Mouse (Mus musculus) hindbrain, embryonic 15.5 days (tissue): ENCODE measurements at regions not wholly inside any gene's neighbourhood (a gene's known extent, or its start where the extent isn't known, plus 50 kb on each side); places are given as distances from the start of the nearest gene placed in this dataset.

Source experiments
- ATAC-seq: fragments of 200-750 bp; cut with Nextera tagmentation; 2 replicates; pipeline ENCODE4 v1.8.0; 2017; ENCODE audit warnings: low read depth, moderate number of reproducible peaks, moderate TSS enrichment; ENCODE audit not compliant: low FRiP score
- H3K27ac ChIP-seq: fragments of 300-500 bp; sonication (generic); replicated peaks from 2 replicates; pipeline ENCODE4 v1.5.1; 2015; ENCODE audit warnings: mild to moderate bottlenecking, inconsistent platforms
- H3K27me3 ChIP-seq: fragments of 300-500 bp; sonication (generic); 2 replicates; pipeline ENCODE4 v1.6.1; 2015; ENCODE audit warnings: control low read depth, inconsistent platforms
- H3K36me3 ChIP-seq: fragments of 300-500 bp; sonication (generic); 2 replicates; pipeline ENCODE4 v1.6.1; 2015; ENCODE audit warnings: control low read depth, inconsistent platforms
- H3K4me1 ChIP-seq: fragments of 300-500 bp; sonication (generic); replicated peaks from 2 replicates; pipeline ENCODE4 v1.6.1; 2015; ENCODE audit warnings: control low read depth, inconsistent platforms
- H3K4me2 ChIP-seq: fragments of 300-500 bp; sonication (generic); 2 replicates; pipeline ENCODE4 v1.6.1; 2015; ENCODE audit warnings: moderate library complexity, mild to moderate bottlenecking, inconsistent platforms
- H3K4me3 ChIP-seq: fragments of 300-500 bp; sonication (generic); 2 replicates; pipeline ENCODE4 v1.5.1; 2015; ENCODE audit warnings: mild to moderate bottlenecking, inconsistent platforms
- H3K9ac ChIP-seq: fragments of 300-500 bp; sonication (generic); 2 replicates; pipeline ENCODE4 v1.6.1; 2015; ENCODE audit warnings: inconsistent platforms
- H3K9me3 ChIP-seq: fragments of 300-500 bp; sonication (generic); 2 replicates; pipeline ENCODE4 v1.6.1; 2016; ENCODE audit warnings: control low read depth, inconsistent platforms
- WGBS: fragments of 180-500 bp; shearing (Covaris S2); methylation state at CpG from one replicate; pipeline ENCODE4 v1.1.7; 2015; 5-methylcytosine and 5-hydroxymethylcytosine counted together

DNA sequence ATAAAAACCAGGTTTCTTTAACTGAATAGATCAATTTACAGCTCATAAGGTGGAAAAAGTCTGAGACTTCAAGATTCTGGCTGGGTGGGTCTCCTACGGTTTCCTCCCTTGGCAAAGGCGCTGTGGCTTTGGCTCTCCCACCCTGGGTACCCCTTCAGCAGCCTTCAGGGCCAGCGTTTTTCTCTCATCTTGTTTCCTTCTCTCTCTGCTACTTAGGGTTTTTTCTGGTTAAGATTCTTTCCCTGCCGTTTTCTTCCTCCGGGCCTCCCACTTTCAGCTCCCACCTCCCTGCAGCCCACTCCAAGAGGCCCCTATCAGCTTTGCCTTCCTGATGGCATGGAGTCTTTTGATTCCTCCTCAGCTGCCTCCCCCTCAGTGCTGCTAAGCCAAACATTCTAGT lies 463.0 kb downstream of the Ccdc171 start:
- Histone ChIP-seq H3K36me3 (no peaks in the 10 kb centered on the region), H3K4me3 (no peak overlapping the region), H3K4me1 (0 out of 2 replicates have a peak, but pooled peaks cover 3% of the 10 kb centered on the region), H3K9ac (no peak overlapping the region), H3K27me3 (no peaks in the 10 kb centered on the region), H3K4me2 (no peak overlapping the region), H3K27ac (no peak overlapping the region), H3K9me3 (no peaks in the 10 kb centered on the region)
- no peak for ATAC-seq
- WGBS: 57% methylated on average over 5 of the region's 5 CpGs

DNA sequence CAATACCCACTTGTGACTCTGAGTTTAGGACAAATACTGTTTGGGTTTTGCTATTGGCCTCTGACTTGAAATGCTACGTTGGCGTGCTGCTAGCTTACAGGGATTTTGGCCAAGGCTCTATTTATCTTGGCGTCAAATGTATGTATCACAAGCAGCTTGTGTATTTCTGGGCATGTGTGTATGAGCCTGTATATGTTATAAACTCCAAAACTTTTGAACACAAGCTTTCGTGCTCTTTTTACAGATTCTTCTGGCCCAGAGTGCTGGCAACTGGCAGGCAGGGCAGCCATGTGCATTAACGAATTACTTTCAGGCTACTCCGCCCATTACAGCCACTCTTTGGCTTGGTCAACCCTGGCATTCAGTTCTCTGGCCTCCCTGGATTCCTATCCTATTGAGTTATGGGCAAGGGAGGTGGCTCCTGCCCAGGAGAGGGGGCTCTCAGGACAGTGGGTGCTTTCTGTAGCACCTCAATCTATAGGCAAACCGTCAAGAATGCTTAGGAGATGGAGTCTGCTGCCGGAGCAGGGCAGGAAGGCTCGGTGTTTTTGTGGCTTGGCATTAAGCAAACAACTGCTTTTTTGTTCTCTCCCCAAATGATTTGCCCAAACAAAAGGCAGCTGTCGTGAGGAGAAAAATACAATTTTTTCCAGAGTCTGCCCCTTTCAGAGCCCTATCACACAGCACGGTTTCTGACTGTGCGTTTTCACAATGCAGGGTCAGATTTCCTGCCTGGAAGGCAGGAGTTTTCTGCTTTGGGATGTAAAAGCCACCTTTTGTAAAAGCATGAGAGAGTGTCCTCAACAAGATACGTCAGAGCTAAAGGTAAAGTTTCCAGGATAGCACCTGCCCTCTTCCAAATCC lies 465.0 kb downstream of the Ccdc171 start:
- no peaks in the 10 kb centered on the region for H3K9me3 ChIP-seq
- no peak for ATAC-seq
- H3K36me3 ChIP-seq: no peaks in the 10 kb centered on the region
- H3K4me3 ChIP-seq: no peak overlapping the region
- H3K9ac ChIP-seq: no peak overlapping the region
- H3K4me1 ChIP-seq: 0 out of 2 replicates have a peak, but pooled peaks cover 3% of the 10 kb centered on the region
- H3K27me3 ChIP-seq: no peaks in the 10 kb centered on the region
- H3K27ac ChIP-seq: no peak overlapping the region
- no peak overlapping the region for H3K4me2 ChIP-seq
- WGBS: 39% methylated on average over 13 of the region's 13 CpGs

DNA sequence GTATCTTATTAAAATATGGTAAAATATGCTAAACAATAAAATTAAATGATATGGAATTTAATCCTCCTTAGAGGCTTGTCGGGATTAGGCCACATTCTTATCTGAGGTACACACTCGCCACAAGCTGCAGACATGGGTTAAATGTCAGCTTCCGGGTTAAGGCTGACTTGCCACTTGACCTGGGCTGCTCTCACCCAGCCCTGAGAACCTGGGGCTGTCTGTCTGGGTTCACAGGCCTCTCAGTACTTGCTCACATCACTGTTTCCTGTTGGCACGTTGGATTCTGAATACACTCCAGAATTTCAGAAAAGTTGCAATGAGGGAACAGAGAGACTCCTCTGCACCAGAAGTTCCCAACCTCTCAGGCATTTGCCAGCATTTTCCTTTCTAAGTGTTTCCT lies 465.9 kb downstream of the Ccdc171 start:
- no peak overlapping the region for H3K4me3 ChIP-seq
- ATAC-seq: no peak
- no peak overlapping the region for H3K27ac ChIP-seq
- H3K4me1 ChIP-seq: 0 out of 2 replicates have a peak, but pooled peaks cover 3% of the 10 kb centered on the region
- no peak overlapping the region for H3K4me2 ChIP-seq
- no peaks in the 10 kb centered on the region for H3K27me3 ChIP-seq
- no peaks in the 10 kb centered on the region for H3K36me3 ChIP-seq
- 59% methylated on average over 4 of the region's 4 CpGs for WGBS
- no peaks in the 10 kb centered on the region for H3K9me3 ChIP-seq
- no peak overlapping the region for H3K9ac ChIP-seq

DNA sequence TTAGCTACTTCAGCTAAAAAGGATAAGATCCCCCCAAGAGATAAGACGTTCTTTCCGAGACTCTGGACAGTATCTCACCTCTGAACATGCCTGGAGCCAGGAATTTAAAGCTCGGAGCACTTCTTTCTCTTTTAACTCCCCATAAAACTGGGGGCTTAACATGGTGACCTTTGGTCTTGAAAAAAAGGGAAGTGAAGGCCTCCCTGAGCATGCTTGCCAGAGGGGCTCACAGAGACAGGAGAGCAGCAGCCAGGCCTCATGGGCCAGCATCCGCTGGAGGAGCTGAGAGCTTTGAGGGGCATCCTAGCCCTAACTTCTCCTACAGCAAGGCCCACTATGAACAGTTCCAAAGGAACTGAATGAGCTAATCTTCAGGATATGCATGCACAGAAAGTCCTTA lies 471.7 kb downstream of the Ccdc171 start:
- H3K9ac ChIP-seq: no peak overlapping the region
- no peak overlapping the region for H3K4me3 ChIP-seq
- no peak overlapping the region for H3K4me2 ChIP-seq
- peaks cover 4% of the 10 kb centered on the region; the same call in 1 of the 2 replicates for H3K4me1 ChIP-seq
- H3K27me3 ChIP-seq: no peaks in the 10 kb centered on the region
- H3K9me3 ChIP-seq: no peaks in the 10 kb centered on the region
- H3K27ac ChIP-seq: no peak overlapping the region
- H3K36me3 ChIP-seq: no peaks in the 10 kb centered on the region
- WGBS: 80% methylated on average over 4 of the region's 4 CpGs
- ATAC-seq: no peak

DNA sequence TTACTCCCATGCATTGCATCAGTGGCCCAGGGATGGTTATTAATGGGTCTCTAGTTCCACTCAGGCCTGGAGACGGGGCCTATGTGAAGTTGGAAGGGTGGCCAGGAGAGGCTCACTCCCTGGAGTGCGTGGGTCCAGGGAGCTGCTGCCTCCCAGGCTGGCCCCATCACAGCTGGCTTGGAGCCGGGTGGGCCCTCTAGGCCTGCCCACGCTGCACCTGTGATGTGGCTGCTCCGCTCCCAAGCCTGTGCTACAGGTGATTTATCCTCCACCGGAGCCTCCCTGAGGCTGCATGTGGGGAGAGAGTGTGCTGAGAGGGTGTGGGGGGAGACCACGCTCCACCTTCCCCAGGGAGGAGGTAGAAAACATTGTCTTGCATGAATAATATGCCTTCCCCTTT lies 476.3 kb downstream of the Ccdc171 start:
- Histone ChIP-seq H3K9me3 (no peaks in the 10 kb centered on the region), H3K4me3 (no peak overlapping the region), H3K4me1 (peaks cover 4% of the 10 kb centered on the region; the same call in 1 of the 2 replicates), H3K4me2 (no peak overlapping the region), H3K36me3 (no peaks in the 10 kb centered on the region), H3K27me3 (no peaks in the 10 kb centered on the region), H3K27ac (no peak overlapping the region), H3K9ac (no peak overlapping the region)
- ATAC-seq: no peak
- WGBS: 78% methylated on average over 7 of the region's 7 CpGs

DNA sequence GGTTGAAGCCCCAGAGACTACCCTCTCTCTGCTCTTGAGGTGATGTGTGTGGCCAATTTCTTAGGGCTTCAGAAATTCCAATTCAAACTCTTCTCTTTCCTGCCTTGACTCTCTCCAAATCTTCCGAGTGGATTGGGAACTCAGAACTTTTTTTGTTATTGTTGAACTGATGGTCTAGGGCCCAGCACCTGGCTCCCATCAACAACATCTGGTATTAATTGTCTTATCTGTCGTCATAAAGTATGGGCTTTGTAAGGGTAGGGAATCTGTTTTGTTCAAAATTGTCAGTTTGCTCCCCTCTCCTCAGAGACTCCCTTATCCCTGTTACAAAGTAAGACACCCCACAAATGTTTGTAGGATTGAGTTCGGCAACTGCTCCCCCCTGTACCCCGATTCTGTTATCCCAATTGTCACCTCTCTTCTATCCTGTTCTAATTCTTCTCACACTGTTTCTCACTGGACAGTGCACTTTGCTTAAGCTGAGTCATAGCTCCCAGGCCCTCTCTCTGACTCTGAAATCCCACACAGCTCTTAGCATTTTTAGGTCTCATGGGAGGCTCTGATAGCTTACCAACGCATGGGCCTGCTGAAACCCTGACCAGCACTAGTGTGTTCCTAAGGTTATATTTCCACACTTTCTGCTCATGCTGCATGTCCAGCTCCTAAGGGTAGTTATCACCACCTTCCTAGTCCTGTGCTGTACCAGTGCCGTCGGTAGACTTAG lies 478.9 kb downstream of the Ccdc171 start:
- Histone ChIP-seq H3K36me3 (no peaks in the 10 kb centered on the region), H3K27ac (no peak overlapping the region), H3K4me2 (no peak overlapping the region), H3K4me1 (peaks cover 4% of the 10 kb centered on the region; the same call in 1 of the 2 replicates), H3K9ac (no peak overlapping the region), H3K4me3 (no peak overlapping the region), H3K9me3 (no peaks in the 10 kb centered on the region), H3K27me3 (no peaks in the 10 kb centered on the region)
- 86% methylated on average over 7 of the region's 7 CpGs for WGBS
- ATAC-seq: no peak

DNA sequence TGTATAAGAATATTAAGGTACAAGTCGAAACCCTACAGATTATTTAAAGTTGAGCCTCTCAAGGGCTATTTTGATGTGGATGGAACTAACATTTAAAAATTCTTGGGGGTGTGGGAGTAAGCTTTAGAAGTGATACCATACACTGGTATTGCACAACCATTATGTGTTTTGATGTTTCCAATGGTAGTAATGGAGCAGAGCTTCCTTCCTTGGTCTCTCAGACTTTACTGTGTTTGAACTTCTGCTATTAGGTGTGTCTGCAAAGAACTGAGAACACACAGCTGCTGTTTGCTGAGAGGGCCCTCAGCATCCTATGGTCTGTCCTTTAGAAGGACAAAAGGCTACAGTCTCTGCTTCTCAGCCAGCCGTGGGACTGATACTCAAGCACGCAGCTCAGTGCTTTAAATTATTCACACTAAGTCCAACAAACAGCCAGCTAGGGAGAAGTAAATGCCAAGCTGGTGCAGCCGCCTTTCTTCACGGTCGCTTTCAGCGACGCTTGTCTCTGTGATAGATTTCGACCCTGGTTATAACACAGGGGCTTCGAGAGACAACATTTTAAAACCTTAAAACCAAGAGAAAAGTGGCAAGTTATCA lies 479.5 kb downstream of the Ccdc171 start:
- no peak for ATAC-seq
- no peaks in the 10 kb centered on the region for H3K27me3 ChIP-seq

DNA sequence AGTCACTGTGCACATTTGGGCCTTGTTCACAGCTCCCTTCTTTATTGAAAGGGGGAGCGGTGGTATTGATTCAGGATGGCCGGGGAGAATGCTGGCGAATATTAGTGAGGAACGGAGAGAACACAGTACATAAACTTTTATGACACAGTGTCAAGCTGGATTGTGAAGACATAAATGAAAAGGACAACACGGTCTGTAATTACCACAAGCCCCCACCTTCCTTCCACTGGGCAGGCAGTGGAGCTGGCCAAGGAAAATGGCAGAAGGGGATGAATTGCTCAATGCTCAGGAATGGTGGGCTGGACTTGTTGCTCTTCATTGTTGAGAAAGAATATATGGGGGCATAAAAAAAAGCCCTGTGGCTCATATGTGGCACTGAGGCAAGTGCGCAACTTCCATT lies 486.6 kb downstream of the Ccdc171 start:
- H3K4me1 ChIP-seq: no peaks in the 10 kb centered on the region
- H3K4me2 ChIP-seq: no peak overlapping the region
- no peak for ATAC-seq
- WGBS: 89% methylated on average over 6 of the region's 6 CpGs
- H3K9me3 ChIP-seq: no peaks in the 10 kb centered on the region
- no peak overlapping the region for H3K27ac ChIP-seq
- H3K4me3 ChIP-seq: no peak overlapping the region
- no peaks in the 10 kb centered on the region for H3K36me3 ChIP-seq
- H3K27me3 ChIP-seq: no peaks in the 10 kb centered on the region
- H3K9ac ChIP-seq: no peak overlapping the region

More for the DNA sequence above, 479.5 kb downstream of the Ccdc171 start:
- Histone ChIP-seq H3K9ac (no peak overlapping the region), H3K4me3 (no peak overlapping the region), H3K4me1 (peaks cover 4% of the 10 kb centered on the region; the same call in 1 of the 2 replicates), H3K9me3 (no peaks in the 10 kb centered on the region), H3K36me3 (no peaks in the 10 kb centered on the region), H3K4me2 (no peak overlapping the region), H3K27ac (no peak overlapping the region)
- 51% methylated on average over 10 of the region's 10 CpGs for WGBS

DNA sequence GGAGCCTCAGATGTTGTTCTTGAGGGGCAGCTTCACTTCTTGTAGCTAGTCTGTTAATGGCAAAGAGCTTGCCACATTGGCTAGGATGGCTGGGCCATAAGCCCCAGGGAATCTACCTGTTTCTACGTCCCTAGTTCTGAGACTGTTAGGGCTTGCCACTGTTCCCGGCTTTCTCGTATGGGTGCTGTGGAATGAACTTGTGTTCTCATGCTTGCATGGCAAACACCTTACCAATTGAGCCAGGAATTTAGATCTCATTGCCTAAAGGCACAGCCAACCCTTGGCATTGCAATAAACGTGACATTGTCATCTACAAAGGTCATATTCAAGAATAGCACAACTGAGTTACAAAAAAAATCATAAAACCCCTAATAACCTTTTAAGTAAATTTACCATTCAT lies 489.8 kb downstream of the Ccdc171 start:
- Histone ChIP-seq H3K36me3 (no peaks in the 10 kb centered on the region), H3K4me1 (no peaks in the 10 kb centered on the region), H3K9ac (no peak overlapping the region), H3K27me3 (no peaks in the 10 kb centered on the region), H3K27ac (no peak overlapping the region), H3K4me3 (no peak overlapping the region), H3K4me2 (no peak overlapping the region), H3K9me3 (no peaks in the 10 kb centered on the region)
- 89% methylated on average over 4 of the region's 4 CpGs for WGBS
- ATAC-seq: no peak

DNA sequence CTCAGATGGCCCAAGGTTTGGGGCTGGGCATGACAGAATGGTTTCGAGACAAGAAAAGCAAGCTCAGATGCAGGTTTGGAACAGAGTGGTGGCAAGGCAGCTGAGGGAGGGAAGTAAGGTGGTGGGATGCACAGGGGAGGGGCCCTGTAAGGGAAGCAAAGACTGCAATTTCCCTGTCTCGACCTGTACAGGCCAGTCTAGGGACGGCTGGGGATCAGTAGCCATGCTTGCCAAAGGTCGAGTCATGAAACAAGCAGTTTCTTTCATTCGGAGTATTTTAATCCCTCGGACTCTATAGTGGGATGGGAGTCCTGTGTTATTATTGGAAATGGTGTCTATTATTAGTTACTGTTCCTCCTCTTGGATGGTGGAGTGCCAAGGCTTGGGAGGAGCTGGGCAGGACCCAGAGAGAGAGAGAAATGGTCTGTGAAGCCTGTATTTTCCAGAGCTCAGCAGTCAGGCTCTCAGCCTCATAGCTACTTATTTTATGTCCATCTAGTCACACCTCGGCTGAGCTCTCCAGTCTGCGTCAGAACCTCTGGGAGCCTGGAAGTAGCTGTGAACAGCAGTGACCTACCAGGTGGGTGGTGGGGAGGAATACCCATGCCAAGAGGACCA lies 490.3 kb downstream of the Ccdc171 start:
- H3K27ac ChIP-seq: no peak overlapping the region
- H3K4me2 ChIP-seq: no peak overlapping the region
- no peaks in the 10 kb centered on the region for H3K27me3 ChIP-seq
- WGBS: 90% methylated on average over 8 of the region's 8 CpGs
- H3K4me1 ChIP-seq: no peaks in the 10 kb centered on the region
- no peak for ATAC-seq
- no peak overlapping the region for H3K9ac ChIP-seq
- H3K9me3 ChIP-seq: no peaks in the 10 kb centered on the region
- H3K36me3 ChIP-seq: no peaks in the 10 kb centered on the region
- H3K4me3 ChIP-seq: no peak overlapping the region

DNA sequence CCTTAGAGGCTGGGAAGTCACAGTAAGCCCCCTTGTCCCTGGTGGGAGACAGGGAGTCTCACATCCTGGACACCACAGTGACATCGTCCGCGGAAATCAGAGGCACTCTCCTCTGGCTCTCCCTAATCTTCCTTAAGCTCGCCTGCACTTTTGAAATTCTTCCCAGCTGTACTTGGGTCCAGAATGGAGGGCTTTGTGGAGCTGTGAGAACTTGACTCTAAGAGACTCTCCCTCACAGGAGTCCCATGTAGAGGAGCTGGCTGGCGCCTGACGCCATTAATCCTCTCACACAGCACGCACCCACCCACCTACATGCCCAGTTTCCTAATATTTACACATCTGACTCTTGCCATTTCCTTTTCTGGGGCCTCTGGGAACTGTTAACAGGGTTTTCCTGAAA lies 492.8 kb downstream of the Ccdc171 start:
- Histone ChIP-seq H3K27ac (no peak overlapping the region), H3K9ac (no peak overlapping the region), H3K36me3 (no peaks in the 10 kb centered on the region), H3K4me2 (no peak overlapping the region), H3K4me1 (no peaks in the 10 kb centered on the region), H3K9me3 (no peaks in the 10 kb centered on the region), H3K27me3 (no peaks in the 10 kb centered on the region), H3K4me3 (no peak overlapping the region)
- 75% methylated on average over 7 of the region's 7 CpGs for WGBS
- no peak for ATAC-seq

DNA sequence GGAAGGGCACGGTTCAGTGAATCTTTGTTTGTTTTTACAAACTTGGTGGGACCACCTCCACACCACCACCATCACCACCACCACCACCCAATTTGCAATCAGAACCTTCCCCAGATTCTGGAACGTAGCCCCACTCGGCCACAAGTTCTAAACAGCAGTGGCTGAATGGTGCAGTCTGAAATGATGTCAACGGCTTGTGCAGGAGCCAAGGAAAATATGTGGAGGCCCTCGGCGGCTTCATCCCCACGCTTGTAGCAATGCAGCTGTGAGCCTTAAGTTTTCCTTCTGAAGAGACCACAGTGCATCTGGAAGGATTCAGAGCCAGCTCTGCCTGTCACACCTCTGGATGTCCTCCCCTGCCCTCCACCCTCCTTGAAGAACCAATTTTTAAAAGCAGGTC lies 493.4 kb downstream of the Ccdc171 start:
- no peak overlapping the region for H3K27ac ChIP-seq

More for the DNA sequence above, 493.4 kb downstream of the Ccdc171 start:
- no peaks in the 10 kb centered on the region for H3K36me3 ChIP-seq
- H3K4me3 ChIP-seq: no peak overlapping the region
- H3K4me1 ChIP-seq: no peaks in the 10 kb centered on the region
- no peak overlapping the region for H3K9ac ChIP-seq
- no peak for ATAC-seq
- H3K27me3 ChIP-seq: no peaks in the 10 kb centered on the region
- 79% methylated on average over 7 of the region's 7 CpGs for WGBS
- H3K9me3 ChIP-seq: no peaks in the 10 kb centered on the region
- no peak overlapping the region for H3K4me2 ChIP-seq
